Mouse (Mus musculus) liver, embryonic 11.5 days (tissue): ENCODE measurements around the gene Olfr1143. TPM values are rescaled to one million over a fixed set of nuclear protein-coding genes. Genes with fewer than 3 reads are reported as not detected.

Experiments
- ATAC-seq: fragments of 200-750 bp; cut with Nextera tagmentation; replicated peaks from 2 replicates; pipeline ENCODE4 v1.8.0; 2017; ENCODE audit warnings: moderate number of reproducible peaks, mild to moderate bottlenecking, moderate TSS enrichment, moderate library complexity; ENCODE audit not compliant: low FRiP score
- DNase-seq: peaks from one replicate; pipeline ENCODE4 v3.0.0-alpha.2; 2017; ENCODE audit warnings: low spot score
- H3K27ac ChIP-seq: fragments of 300-500 bp; sonication (generic); 2 replicates; pipeline ENCODE4 v1.5.1; 2014; ENCODE audit warnings: mild to moderate bottlenecking, low read depth, low read length, control low read depth
- H3K27me3 ChIP-seq: fragments of 300-500 bp; sonication (generic); replicated peaks from 2 replicates; pipeline ENCODE4 v1.6.1; 2014; ENCODE audit warnings: low read length, mixed read lengths; ENCODE audit not compliant: control insufficient read depth, insufficient read depth
- H3K36me3 ChIP-seq: fragments of 300-500 bp; sonication (generic); 2 replicates; pipeline ENCODE4 v1.6.1; 2014; ENCODE audit warnings: mild to moderate bottlenecking, low read length, moderate library complexity, mixed read lengths; ENCODE audit not compliant: control insufficient read depth, insufficient read depth
- H3K4me1 ChIP-seq: fragments of 300-500 bp; sonication (generic); replicated peaks from 2 replicates; pipeline ENCODE4 v1.6.1; 2014; ENCODE audit warnings: low read length, mixed read lengths; ENCODE audit not compliant: control insufficient read depth, insufficient read depth
- H3K4me2 ChIP-seq: fragments of 300-500 bp; sonication (generic); 2 replicates; pipeline ENCODE4 v1.6.1; 2014; ENCODE audit warnings: mild to moderate bottlenecking, control low read depth, moderate library complexity
- H3K4me3 ChIP-seq: fragments of 300-500 bp; sonication (generic); 2 replicates; pipeline ENCODE4 v1.5.1; 2014; ENCODE audit warnings: low read depth, low read length, control low read depth
- H3K9ac ChIP-seq: fragments of 300-500 bp; sonication (generic); 2 replicates; pipeline ENCODE4 v1.6.1; 2014; ENCODE audit warnings: low read depth, low read length, control low read depth
- H3K9me3 ChIP-seq: fragments of 300-500 bp; sonication (generic); 2 replicates; pipeline ENCODE4 v1.6.1; 2016; ENCODE audit warnings: low read length, inconsistent platforms, mixed read lengths; ENCODE audit not compliant: control insufficient read depth
- WGBS: fragments of 180-500 bp; shearing (Covaris S2); extraction: QIAGEN DNeasy Blood & Tissue Kit; methylation state at CpG from one replicate; pipeline ENCODE4 v1.1.7; 2014; 5-methylcytosine and 5-hydroxymethylcytosine counted together
- polyA plus RNA-seq: library from polyadenylated mRNA; unstranded; fragments of >200 nt; fragmentation: Nextera tagmentation; extraction: Ambion mirVana; gene quantifications from 2 replicates; pipeline ENCODE4 v1.2.1, GENCODE M21; 2014

Olfr1143 gene
- polyA plus RNA-seq, result not detected in 2 replicates

DNA sequence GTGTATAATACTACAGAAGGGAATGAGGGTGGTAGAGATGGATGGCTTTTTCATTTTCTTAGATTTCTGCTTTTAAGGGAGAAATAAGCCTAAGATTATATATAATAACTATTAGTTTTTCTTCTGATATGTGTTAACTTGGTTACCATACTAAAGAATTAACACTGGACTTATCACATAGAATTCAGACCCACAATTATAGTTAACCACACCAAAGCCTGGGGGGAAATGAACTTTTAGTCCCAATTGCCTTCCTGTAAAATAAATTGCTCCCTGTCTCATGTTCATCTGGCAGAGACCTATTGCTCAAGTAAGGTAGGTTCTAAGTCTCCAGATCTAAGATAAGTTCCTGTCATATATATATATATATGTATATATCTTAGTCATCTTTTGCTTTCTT, at the start of gene Olfr1143:
TSS of gene Olfr1143 (plus strand) at position 301 of the 400 bp plus-strand sequence.
- DNase-seq (no peak), ATAC-seq (no peak)
- no peak within 1 kb of the TSS for H3K4me2 ChIP-seq

DNA sequence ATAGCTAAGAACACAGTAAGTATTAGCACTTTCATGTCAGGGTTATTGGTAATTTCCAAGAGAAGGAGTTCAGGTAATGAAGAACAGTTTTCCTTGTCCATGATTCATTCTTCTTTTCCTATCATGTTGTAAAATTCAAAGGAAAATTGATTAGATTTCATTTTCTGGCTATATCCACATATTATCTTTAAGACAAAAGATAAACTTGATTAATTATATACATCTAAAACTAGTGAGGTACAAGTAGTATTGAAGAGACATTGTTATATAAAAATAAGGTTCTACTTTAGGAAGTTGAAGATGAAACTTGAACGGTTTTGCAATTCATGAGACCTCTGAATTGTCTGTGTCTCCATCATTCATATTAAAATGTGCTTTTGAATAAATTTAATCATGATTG, 46.5 kb upstream of the Olfr1143 start, which contains the start of gene Olfr1141:
TSS of gene Olfr1141 (minus strand) at position 101 of the 400 bp plus-strand sequence.
- no peak within 1 kb of the TSS for H3K27ac ChIP-seq
- H3K27me3 ChIP-seq, result no peaks in the 10 kb centered on the region
- H3K9me3 ChIP-seq, result no peaks in the 10 kb centered on the region
- 64% methylated on average over 1 of the region's 1 CpGs for WGBS
- no peaks in the 10 kb centered on the region for H3K4me1 ChIP-seq
- no peak within 1 kb of the TSS for H3K4me3 ChIP-seq
- ATAC-seq (no peak), DNase-seq (no peak)
- no peaks in the 10 kb centered on the region for H3K36me3 ChIP-seq
- no peak within 1 kb of the TSS for H3K4me2 ChIP-seq
- no peak within 1 kb of the TSS for H3K9ac ChIP-seq

More for the DNA sequence above, at the start of gene Olfr1143:
- Histone ChIP-seq H3K27ac (no peak within 1 kb of the TSS), H3K27me3 (no peaks in the 10 kb centered on the region), H3K9ac (no peak within 1 kb of the TSS), H3K4me3 (no peak within 1 kb of the TSS), H3K9me3 (no peaks in the 10 kb centered on the region), H3K4me1 (no peaks in the 10 kb centered on the region), H3K36me3 (no peaks in the 10 kb centered on the region)

DNA sequence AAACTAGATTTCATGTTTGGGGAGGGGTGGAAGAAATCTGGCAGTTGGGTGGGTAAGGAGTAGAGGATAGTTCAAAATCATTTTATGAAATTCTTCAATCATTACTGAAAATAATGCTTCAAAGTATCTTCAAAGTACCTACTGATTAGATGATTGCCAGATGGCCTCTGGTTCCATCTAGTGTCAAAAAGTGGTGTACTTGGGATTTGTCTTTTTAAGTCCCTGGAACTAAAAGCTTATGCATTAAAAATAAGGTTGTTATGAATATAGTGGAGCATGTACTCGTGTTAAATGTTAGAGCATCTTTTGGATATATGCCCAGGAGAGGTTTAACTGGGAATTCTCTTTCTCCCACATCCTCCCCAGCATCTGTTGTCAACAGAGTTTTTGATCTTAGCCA, 24.2 kb upstream of the Olfr1143 start:
- Histone ChIP-seq H3K9me3 (no peaks in the 10 kb centered on the region), H3K4me1 (no peaks in the 10 kb centered on the region), H3K4me3 (no peak overlapping the region), H3K4me2 (no peak overlapping the region), H3K27me3 (no peaks in the 10 kb centered on the region), H3K27ac (no peak overlapping the region), H3K36me3 (no peaks in the 10 kb centered on the region), H3K9ac (no peak overlapping the region)
- WGBS, result 52% methylated on average over 1 of the region's 1 CpGs
- ATAC-seq, result no peak
- no peak for DNase-seq

DNA sequence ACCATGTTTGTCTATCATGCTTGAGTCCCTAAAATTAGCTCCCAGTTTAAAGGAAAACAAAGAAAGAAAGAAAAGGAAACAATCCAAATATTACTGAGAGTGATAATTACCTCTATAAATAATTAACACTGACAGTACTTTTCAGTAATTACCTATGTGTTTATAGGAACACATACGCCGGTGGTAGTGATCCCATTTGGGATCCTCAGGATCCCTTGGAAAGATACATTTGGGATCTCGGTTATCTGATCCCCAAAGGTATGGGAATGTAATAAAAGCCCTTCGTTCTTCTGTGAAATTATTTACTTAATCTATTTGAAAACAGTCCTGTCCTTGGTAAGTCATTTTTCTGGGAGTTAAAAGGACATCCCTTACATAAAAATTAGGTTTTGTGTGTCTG, 21.2 kb upstream of the Olfr1143 start, which contains the start of gene Olfr152:
TSS of gene Olfr152 (plus strand) at position 301 of the 400 bp plus-strand sequence.
- H3K4me2 ChIP-seq, result no peak within 1 kb of the TSS
- no peak for DNase-seq
- ATAC-seq, result no peak
- no peaks in the 10 kb centered on the region for H3K27me3 ChIP-seq
- no peak within 1 kb of the TSS for H3K4me3 ChIP-seq
- no peak within 1 kb of the TSS for H3K27ac ChIP-seq
- no peaks in the 10 kb centered on the region for H3K9me3 ChIP-seq
- no peaks in the 10 kb centered on the region for H3K4me1 ChIP-seq
- WGBS, result 76% methylated on average over 4 of the region's 4 CpGs
- H3K9ac ChIP-seq, result no peak within 1 kb of the TSS
- no peaks in the 10 kb centered on the region for H3K36me3 ChIP-seq

DNA sequence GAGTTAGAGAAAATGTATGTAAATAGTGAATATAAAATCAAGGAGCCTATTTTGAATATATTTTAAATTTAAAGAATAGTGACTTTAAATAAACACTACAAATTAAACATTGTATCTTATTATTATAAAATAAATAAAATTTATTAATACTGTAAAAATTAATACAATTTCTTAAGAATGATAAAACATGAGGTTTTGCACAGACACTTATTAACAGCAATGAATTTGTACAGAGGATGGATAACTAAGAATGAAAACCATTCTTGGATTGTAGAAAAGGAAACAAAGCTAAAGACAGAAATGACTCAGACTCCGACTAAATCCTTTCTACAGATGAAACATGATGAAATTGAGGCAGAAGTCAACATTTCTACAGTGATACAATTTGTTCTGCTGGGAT, 9.1 kb downstream of the Olfr1143 start, which contains the start of gene Olfr1145:
TSS of gene Olfr1145 (plus strand) at position 301 of the 400 bp plus-strand sequence.
- Histone ChIP-seq H3K36me3 (no peaks in the 10 kb centered on the region), H3K4me3 (no peak within 1 kb of the TSS), H3K4me1 (no peaks in the 10 kb centered on the region), H3K27me3 (no peaks in the 10 kb centered on the region), H3K4me2 (no peak within 1 kb of the TSS), H3K9me3 (no peaks in the 10 kb centered on the region), H3K9ac (no peak within 1 kb of the TSS), H3K27ac (no peak within 1 kb of the TSS)
- no peak for DNase-seq
- 76% methylated on average over 1 of the region's 1 CpGs for WGBS
- no peak for ATAC-seq

DNA sequence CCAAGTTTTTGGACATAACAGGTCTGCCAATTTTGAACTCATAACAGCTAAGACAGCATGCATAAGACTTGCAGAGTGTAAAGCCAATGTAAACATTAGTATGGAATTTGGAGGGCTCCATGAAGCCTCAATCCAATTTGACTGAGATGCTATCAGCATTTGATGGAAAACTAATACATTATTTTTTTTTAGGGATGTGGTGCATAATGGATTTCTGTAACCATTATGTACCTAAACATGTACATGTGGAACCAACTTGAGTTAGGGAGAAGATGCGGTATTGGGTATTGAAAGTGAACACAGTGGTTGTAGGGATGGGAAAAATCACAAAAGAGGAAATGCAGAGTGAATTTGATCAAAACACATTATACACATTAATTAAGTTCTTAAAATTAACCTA, 29.8 kb downstream of the Olfr1143 start, which contains the start of gene Olfr1148:
TSS of gene Olfr1148 (plus strand) at position 301 of the 400 bp plus-strand sequence.
- no peak for ATAC-seq
- Histone ChIP-seq H3K4me1 (no peaks in the 10 kb centered on the region), H3K4me2 (no peak within 1 kb of the TSS), H3K4me3 (no peak within 1 kb of the TSS), H3K27me3 (no peaks in the 10 kb centered on the region), H3K36me3 (no peaks in the 10 kb centered on the region), H3K9me3 (no peaks in the 10 kb centered on the region), H3K27ac (no peak within 1 kb of the TSS), H3K9ac (no peak within 1 kb of the TSS)
- 84% methylated on average over 1 of the region's 1 CpGs for WGBS
- DNase-seq, result no peak

DNA sequence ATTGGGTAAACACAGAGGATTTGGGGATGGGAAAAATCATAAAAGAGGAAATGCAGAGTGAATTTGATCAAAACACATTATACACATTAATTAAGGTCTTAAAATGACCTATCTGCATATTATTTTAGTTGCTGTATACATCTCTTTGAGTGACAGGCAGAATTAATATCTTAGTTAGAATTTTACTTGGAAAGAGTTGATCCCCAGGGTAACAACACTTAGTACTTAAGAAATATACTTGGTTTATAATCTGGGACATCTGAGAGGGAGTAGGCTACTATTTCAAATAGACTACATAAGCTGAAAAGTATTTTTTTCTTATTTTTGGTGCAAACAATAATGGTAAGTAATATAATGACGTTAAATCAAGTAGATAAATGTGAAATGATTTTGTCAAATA, 43.3 kb downstream of the Olfr1143 start, which contains the start of gene Olfr1150-ps1:
TSS of gene Olfr1150-ps1 (plus strand) at position 301 of the 400 bp plus-strand sequence.
- no peak for ATAC-seq
- Histone ChIP-seq H3K27ac (no peak within 1 kb of the TSS), H3K4me1 (no peaks in the 10 kb centered on the region), H3K9me3 (no peaks in the 10 kb centered on the region), H3K4me2 (no peak within 1 kb of the TSS), H3K9ac (no peak within 1 kb of the TSS), H3K36me3 (no peaks in the 10 kb centered on the region), H3K27me3 (no peaks in the 10 kb centered on the region), H3K4me3 (no peak within 1 kb of the TSS)
- DNase-seq, result no peak
- 88% methylated on average over 1 of the region's 1 CpGs for WGBS

Other genes starting within 250 kb of the Olfr1143 start
- not detected in 2 replicates for gene Olfr1129, start 226.7 kb upstream of the Olfr1143 start, polyA plus RNA-seq
- not detected in 2 replicates for gene Olfr1130, start 194.4 kb upstream of the Olfr1143 start, polyA plus RNA-seq
- not detected in 2 replicates for gene Olfr1131, start 173.5 kb upstream of the Olfr1143 start, polyA plus RNA-seq
- not detected in 2 replicates for gene Olfr1132, start 163.1 kb upstream of the Olfr1143 start, polyA plus RNA-seq
- gene Olfr1133, start 153.2 kb upstream of the Olfr1143 start, polyA plus RNA-seq, result not detected in 2 replicates
- gene Olfr1134, start 142.1 kb upstream of the Olfr1143 start, polyA plus RNA-seq, result not detected in 2 replicates
- not detected in 2 replicates for gene Olfr1135, start 126.9 kb upstream of the Olfr1143 start, polyA plus RNA-seq
- not detected in 2 replicates for gene Olfr1136, start 106.6 kb upstream of the Olfr1143 start, polyA plus RNA-seq
- not detected in 2 replicates for gene Olfr1137, start 87.4 kb upstream of the Olfr1143 start, polyA plus RNA-seq
- not detected in 2 replicates for gene Olfr1138, start 60.6 kb upstream of the Olfr1143 start, polyA plus RNA-seq
- not detected in 2 replicates for gene Olfr1140, start 56.8 kb upstream of the Olfr1143 start, polyA plus RNA-seq
- gene Olfr1141, start 46.6 kb upstream of the Olfr1143 start, polyA plus RNA-seq, result not detected in 2 replicates
- not detected in 2 replicates for gene Olfr152, start 21.1 kb upstream of the Olfr1143 start, polyA plus RNA-seq
- gene Olfr1145, start 9.2 kb downstream of the Olfr1143 start, polyA plus RNA-seq, result not detected in 2 replicates
- gene Olfr1148, start 29.9 kb downstream of the Olfr1143 start, polyA plus RNA-seq, result not detected in 2 replicates
- gene Olfr1150-ps1, start 43.4 kb downstream of the Olfr1143 start, polyA plus RNA-seq, result not detected in 2 replicates
- gene Olfr1151, start 55.3 kb downstream of the Olfr1143 start, polyA plus RNA-seq, result not detected in 2 replicates
- gene Olfr1152, start 65.9 kb downstream of the Olfr1143 start, polyA plus RNA-seq, result not detected in 2 replicates
- gene Olfr1153, start 94.4 kb downstream of the Olfr1143 start, polyA plus RNA-seq, result not detected in 2 replicates
- not detected in 2 replicates for gene Olfr1154, start 104.6 kb downstream of the Olfr1143 start, polyA plus RNA-seq
- gene Olfr1155, start 144.5 kb downstream of the Olfr1143 start, polyA plus RNA-seq, result not detected in 2 replicates
- gene Olfr1156, start 152.5 kb downstream of the Olfr1143 start, polyA plus RNA-seq, result not detected in 2 replicates
- not detected in 2 replicates for gene Olfr1157, start 167.7 kb downstream of the Olfr1143 start, polyA plus RNA-seq
- gene Olfr74, start 174.1 kb downstream of the Olfr1143 start, polyA plus RNA-seq, result not detected in 2 replicates
- not detected in 2 replicates for gene Olfr1158, start 189.5 kb downstream of the Olfr1143 start, polyA plus RNA-seq
- not detected in 2 replicates for gene Olfr1160, start 207.7 kb downstream of the Olfr1143 start, polyA plus RNA-seq
- gene Olfr1161, start 222.2 kb downstream of the Olfr1143 start, polyA plus RNA-seq, result not detected in 2 replicates
- gene Olfr73, start 237.1 kb downstream of the Olfr1143 start, polyA plus RNA-seq, result not detected in 2 replicates